Mouse (Mus musculus): ENCODE measurements around the gene Furin. TPM values are rescaled to one million over a fixed set of nuclear protein-coding genes. Genes with fewer than 3 reads are reported as not detected.

Furin gene
- polyA plus RNA-seq, 3 experiments from 2014 or later: 8.4 to 19.1 (median 8.6) TPM

DNA sequence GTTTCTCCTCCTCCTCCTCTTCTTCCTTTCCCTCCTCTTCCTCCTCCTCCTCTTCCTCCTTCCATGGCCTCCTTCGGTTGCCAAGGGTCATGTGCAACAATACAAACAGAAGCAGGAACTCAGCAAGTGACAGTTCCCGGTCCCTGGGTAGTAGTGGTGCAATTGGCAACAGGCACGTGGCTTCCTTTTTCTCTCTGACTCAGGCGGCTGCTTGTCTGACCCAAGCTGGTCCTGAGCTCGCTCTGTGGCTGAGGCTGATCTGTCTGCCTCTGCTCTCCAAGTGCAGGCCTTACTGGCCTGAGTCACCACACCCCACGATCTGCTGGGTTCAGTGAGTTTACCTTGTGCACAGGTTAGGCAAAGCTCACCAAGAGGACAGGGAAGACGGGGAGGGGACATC is 21.1 kb upstream of the Furin start:
- ATAC-seq: no peak

DNA sequence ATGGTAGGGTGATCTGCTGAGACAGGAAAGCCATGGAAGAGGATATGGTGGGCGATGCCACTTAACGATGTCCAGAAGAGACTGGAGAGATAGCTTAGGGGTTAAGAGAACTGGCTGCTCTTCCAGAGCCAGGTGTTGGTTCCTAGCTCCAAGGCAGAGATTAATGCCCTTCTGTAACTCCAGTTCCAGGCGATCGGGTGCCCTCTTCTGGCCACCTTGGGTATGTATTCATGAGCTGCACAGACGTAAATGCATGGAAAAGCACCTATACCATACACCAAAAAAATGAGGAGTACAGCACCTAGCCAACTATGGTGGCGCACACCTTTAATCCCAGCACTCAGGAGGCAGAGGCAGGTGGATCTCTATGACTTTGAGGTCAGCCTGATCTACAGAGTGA is 19.5 kb upstream of the Furin start:
- no peak for ATAC-seq

DNA sequence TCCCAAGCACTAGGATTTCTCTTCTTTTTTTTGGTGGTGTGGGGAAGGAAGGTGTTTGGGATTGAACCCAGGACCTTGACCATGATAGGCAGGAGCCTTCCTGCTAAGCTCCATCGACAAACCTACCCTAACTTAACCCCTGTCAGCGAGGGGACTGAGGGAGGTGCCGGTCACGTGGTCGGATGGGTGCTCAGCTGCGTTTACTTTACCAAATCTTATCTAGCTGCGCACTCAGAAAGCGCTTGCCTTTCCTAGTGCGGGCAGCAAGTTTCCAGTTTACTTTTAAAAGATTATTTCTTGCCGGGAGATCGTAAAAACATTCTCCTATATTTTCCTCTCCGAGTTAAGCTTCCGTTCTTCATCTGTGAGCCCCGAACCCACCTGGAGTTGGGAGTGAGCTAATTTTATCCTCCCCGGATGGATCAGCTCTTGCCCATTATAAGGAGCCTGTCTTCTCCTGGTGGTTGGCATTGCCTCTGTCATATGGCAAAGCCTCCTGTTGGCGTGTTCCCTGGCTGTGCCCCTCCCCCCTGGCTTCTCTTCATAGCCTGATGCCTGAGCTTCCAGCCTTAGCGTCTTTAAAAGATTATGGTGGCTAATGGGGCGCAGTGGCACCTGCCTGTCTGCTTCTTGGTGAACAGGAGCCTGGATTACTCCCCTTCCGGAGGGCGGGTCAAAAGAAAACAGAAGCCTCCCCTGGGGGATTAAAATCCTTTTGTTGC is 17.7 kb upstream of the Furin start:
- ATAC-seq: peak; percentile 43

DNA sequence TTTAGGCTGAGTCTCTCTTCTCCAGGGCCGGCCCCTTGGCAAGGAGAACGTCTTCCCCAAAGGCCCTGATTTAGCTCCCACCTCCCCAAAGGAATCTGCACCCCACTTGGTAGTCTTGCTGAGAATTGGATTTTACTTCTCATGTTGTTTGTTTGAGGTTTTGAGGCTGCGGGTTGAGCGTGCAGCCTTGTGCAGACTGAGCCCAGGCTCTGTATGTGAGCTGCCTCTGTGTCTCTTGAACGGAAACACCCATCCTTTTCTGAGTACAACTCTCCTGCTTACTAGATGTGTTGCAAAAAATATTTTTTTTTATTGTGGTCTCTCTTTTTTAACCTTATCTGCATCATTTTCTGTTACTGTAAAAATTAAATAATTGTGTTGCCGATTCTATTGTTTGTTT is 16.3 kb upstream of the Furin start:
- no peak for ATAC-seq

DNA sequence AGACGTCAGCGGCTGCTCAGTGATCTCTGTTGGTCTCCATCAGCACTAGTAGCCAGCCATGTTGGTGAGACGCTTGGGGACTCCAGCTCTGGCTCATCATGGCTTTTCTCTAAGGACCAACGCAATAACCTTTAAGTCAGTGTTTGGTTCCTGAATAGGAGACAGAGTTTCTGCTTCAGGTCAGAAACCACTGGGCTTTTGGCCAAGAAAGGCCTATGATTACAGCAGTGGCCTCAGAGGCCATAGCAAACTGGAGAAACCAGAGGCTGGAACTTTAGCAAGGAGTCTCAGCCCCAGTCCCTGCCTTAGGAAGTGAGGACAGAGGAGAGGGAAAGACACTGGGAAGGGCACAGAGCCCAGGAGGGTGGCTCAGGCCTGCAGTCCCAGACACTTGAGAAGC is 15.3 kb upstream of the Furin start:
- no peak for ATAC-seq

DNA sequence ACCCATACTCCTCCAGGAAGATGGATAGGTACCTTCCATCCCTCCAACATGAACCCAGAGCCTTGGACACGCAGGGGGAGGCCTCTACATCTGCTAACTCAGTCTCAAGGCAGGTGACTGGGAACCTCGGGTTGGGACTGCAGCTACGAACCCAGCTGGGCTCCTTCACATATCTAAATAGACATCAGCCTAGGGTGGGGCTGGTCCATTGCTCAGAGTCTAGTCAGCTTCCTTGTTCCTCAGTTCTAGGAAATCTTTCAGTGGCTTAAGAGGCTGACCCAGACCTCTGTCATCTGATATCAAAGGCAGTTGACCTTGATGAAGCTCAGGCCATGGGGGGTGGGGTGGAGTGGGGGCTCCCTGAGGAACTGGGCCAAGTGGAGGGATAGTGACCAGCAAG is 14.0 kb upstream of the Furin start:
- no peak for ATAC-seq

DNA sequence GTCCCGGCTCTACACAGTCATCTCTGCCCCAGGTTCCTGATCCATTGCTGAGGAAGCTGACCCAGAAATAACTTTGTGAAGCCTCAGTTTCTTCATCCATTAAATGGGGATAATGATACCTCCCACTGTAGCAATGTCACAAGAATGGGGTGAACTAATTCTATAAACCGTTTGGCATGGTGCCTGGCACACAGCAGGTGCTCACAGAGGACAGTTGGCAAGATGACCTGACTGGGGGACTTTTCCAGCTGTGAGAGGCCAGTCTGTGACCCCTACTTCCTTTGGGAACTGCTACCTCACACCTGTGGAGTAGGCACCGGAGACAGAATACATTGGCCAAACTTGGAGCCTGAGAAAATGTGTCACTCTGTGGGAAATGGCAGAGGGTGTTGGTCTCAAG is 12.8 kb upstream of the Furin start:
- no peak for ATAC-seq

DNA sequence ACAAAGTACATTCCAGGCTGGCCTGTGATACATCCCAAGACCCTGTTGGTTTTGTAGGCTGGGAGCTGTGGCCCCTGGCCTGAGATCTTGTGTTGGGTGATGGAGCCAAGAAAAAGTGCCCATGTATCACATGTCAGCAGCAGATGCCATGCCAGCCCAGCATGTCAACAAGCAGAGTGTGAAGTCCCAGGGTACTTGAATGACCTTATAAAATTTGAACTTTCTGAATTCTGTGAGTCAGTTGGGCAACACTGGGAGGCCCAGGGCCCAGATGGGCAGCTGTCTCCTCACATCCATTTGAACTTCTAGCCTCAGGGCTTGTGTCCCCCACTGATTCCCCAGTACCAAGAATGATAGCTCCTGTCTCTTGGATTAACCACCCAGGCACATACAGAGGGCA is 12.4 kb upstream of the Furin start:
- ATAC-seq: no peak

DNA sequence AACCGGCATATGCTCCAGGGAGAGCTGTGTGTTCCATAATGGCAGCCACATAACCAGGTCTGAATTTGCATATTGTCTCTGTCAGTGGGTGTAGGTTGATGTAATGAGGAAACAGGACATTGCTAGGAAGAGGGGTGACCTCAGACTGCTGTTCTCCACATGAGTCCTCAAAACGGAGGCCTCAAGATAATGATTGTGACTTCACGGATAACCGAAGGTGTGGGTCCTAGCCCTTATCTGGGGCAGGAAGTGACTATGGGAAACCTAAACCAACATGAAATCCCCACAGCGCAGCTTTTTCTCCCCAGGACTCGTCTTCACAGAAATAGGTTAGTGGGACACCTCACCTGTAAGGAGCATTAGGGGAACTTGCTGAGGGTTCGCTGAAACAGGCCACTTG is 11.7 kb upstream of the Furin start:
- ATAC-seq: peak; percentile 82

DNA sequence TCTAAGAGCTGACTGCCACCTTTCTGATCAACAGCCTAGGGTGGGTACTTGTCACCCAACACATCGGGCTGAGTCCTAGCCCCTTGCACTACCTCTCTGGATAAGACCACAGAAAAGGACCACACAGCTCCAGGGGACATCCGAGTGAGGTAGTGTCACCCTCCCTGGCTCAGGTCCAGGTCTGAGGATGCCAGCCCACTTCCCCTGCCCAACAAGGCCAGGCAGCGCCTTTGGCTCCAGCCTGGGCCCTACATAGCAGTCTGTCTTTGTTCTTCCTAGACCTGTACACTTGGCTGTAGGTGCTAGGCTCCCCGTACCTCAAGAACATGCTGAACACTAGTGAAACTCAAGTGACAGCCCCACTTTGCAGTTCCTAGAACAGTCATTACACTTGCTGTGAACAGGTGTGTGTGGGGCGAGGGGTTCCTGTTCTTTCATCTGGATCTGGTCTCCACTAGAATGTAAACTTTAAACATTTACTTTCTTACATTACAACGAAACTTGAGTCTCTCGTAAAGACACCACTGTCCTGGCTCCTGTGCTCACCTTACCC is 9.1 kb upstream of the Furin start:
- ATAC-seq: no peak

DNA sequence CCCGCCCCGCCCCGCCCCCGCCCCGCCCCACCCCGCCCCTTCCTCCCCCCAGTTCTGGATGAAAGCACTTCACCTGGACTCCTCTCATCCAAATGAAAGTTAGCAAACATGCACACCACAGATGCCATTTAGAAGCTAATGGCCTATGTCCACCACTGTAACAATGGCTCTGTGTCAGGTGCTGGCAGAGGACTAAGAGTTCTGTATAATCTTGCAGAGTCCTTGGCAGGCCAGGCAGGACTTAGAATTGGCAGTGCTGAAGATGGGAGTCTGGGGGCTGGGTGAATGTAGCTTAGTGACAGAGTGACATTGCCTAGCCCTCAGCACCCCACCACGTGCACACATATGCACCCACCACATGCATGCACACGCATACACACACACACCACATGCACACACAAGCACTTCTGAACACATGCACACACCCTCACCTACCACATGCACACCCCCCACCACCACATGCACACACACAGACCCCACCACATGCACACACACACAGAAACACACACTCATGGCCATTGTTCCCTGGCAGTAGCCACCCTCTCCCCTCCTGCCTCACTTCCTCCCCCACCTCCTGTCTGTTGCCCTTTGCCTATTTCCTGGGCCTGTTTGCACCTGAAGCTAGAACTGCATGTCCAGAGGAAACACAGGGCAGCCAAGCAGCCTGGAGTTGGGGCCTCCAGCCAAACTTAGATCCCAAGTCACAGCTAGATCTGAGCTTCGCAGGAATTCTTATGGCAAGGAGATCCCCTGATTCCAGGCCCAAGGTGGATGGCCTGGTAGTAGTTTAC is 8.5 kb upstream of the Furin start:
- no peak for ATAC-seq

DNA sequence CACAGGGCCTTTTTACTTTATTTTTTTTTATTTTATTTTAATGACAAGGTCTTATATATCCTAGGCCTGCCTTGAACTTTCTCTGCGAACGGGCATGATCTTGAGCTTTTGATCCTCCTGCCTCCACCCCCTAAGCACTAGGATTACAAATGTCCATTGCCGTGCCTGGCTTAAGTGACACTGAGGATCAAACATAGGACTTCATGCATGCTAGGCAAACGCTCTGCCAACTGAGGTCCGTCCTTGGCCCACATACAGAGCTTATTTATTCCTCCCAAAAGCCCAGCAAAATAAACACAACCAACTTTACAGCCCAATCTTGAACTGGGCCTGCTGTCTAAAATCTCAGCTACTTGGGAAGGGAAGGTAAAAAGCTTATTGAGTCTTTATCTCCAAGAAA is 7.5 kb upstream of the Furin start:
- no peak for ATAC-seq

DNA sequence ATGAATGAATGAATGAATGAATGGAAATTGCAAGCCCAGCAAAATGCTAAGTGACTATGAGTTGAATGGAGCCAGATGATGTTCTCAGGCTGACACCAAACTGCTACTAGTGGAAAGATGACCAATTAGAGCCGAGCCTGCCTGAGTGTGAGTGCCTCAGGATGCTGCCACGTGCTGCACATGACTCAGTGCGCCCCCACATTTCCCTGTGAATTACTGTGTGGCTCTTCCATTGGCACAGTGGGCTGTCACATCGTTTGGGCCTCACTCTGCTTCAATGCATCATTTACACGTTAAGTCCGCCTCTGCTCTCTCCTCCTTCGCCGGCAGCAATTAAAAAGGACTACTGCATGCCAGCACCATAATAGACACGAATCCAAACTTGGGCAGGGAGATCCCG is 7.0 kb upstream of the Furin start:
- ATAC-seq: no peak

DNA sequence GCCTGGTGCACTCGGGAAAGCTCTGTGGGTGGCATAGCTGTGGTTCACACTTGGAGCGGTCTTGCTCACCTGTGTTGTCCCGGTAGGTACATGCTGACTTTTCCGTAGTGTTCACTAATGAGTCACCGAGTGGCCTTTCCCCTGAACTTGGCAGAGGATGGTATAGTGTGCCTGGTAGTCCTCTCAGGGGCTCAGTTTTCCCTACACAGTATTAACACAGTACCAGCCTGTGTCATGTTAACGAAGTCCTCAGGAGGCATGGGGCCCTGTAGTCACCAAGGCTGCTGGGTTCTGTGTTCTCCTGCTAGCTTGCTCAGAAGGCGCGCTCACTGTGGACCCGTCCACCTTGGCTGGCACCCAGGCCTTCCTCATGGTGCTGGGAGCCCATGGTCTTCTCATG is 5.1 kb upstream of the Furin start:
- no peak for ATAC-seq

DNA sequence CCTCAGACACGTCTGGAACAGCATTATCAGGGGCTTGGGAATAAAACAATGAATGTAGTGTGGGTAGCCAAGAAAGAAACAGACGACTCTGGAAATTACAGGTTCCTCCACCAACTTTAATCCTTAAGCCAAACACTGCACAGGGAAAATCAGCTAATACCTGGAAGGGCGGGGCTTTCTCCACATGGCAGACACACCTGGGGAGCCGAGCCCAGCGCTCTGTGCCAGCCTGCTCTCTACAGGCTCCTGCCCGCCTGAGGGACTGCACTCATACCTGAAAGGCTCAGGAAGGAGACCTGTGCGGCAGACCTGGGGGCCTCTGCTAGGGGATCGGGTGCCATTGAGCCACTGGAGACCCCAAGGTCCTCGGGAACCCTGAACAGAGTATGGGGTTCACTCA is 2.5 kb upstream of the Furin start:
- no peak for ATAC-seq

DNA sequence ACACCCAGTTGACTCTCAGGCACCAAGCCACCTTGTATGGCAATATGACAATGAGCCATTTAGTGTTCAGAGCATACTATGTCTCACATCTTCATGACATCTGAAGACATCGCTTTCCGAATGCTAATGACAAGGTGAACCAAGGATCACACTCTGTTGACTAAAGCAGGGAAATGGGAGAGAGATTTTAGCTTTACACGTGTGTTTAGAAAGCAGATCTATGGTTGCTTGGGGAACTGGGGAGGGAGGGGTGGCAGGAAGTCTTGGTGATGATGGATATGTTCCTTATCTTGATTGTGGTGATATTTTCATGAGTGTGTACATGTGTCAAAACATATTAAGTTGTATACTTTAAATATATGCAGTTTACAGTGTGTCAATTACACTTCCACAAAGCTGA is 950 bp upstream of the Furin start:
- ATAC-seq: no peak

DNA sequence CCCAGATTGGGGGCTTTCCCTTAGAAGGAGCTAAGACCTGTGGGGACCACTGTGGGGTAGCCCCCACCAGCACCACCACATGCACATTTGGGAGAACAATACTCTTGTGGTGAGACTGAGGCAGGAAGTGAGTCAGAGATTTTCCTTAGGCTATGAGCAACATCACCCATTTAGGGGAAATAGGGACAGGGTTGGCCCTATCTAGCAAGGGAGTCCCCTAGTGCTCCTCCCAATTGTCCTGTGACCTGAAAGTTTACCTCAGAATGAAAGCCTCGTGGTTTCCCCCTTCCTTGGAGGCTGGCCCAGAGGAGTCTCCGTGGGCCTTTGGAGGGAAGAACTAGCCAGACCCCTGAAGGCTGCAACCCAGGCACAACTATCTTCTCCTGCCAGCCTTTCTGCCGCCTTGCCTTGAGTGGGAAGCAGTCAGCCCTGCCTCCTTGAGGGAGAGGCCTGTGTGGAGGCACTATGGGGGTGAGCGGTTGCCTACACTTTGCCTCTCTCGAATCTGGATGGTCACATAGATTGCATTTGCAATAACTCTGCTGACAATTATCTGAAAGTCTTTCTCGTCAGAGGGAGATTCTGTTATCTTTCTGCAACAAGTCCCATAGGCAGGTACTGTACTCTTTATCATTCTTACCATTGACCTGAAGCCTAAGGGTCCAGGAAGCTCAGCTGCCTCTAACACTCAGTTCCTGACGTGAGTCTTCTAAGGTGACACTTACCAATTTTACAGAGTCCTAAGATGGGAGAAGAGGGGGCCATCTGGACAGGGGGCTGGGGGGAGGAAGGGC is 938 bp downstream of the Furin start:
- peak; percentile 81 for ATAC-seq

DNA sequence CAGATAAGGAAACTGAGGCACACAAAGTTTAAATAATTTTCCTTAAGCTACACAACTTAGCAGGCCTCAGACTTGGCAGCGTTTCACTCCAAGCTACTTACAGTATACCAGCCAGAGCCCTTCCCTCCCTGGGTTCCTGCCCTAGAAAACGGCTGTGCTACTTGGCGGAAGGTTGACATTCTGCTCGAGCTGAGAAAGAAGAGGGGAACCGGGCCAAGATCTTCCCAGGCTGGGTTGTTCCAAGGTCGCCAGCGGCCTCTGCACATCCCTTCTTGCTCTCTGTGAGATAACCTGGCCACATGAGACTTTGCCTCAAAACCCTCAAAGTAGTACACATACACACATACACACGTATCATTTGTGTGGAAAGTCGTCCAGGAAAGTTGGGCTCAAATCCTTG is 1.7 kb downstream of the Furin start:
- no peak for ATAC-seq

DNA sequence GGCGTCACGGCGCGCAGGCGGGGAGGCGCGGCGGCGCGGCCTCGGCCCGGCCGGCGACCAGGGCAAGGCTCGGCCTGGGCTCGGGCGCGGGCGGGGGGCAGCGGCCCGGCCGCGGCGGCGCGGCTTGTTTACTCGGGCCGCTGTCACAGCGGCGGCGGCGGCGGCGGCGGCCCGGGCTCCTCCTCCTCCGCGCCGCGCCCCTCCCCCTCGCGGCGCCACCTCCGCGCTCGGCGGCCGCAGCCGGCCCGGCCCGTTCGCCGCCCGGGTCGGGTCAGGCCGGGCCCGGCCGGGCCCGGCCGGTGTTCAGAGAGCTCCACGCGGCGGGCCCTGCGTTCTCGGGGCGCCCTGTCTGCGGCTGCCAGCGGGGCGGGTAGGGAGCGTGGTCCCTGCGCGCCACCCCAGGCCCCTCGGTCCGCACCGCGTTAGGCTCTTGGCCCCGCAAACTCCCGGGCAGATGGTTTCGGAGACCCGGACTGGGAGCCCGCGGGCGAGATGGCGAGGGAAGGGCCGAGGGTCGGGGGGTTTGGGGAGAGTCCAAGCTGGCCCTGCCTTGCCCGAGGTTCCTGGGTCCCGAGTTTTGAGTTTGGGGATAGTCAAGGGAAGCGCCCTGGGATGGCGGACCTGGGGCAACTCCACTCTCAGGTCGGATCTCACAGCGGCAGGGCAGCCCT is 2.5 kb downstream of the Furin start:
- ATAC-seq: peak; percentile 29

DNA sequence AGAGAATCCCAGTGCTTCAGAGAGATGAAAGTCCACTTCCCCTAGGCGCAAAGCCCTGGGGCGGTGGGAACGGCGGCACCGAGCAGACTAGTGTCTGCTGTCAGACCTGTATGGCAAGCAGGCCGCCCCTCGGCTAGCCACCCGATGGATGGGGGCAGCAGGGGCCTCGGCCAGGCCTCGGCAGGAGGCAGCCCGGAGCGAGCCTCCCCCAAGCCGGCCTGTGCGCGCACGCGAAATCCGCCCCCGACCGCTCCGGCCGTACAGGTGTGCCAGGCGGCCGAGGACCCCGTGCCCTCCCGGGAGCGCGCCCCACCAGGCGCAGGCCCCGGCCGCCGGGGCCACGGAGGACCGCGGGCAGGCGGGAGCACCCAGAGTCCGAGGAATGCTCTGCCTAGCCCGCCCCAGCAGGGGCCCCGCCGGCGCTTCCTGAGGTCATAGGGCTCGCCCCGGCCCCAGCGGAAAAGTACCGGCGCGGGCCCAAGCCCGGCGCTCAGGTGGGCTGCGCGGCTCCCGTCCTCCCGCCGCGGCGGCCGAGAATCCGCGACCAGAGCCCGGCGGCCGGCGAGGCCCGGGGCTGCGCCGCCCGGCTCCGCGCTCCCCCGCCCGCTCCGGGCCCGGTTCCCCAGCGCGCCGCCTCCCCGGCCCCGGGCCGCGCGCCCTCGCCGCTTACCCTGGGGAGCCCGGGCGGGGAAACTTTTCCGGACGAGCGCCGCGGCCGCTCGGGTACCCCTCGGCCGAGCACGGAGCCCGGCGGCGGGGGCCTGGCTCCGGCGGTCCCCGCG is 3.2 kb downstream of the Furin start:
- ATAC-seq: peak; percentile 12

DNA sequence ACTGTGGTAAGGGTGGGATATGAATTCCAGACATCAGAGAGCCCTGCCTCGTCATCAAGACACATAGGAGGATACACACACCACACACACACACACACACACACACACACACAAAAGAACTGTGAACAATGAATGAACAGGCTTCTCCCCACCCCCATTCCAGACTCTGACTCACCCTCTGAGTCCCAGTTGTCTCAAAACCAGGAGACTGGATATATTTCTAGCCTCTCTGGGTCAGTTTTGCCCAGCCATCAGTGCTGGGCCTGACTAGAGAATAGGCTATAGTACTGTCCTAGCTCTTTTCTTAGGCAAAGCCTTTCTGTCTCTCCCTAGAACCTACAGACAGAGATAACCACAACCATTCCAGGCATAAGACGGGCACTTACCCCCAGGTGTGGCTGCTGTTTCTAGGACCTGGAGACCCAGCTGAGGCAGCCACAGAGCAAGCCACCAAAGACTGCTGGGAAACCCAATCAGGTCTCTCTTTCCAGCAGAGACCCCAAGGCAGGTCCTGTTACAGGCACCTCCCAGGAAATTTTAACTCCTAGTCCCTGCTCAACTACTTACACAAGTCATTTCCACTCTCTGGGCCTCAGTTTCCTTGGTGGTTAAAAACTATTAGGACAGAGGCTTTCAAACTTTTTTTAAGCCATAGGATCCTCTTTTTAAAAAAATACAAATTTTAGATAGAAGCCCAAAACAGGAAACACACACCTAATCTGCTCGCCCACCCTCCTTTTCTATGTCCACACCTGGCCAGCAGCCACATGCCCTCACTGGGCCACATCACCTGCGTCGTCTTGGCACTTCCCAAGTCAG is 4.0 kb downstream of the Furin start:
- ATAC-seq: no peak
